Mouse (Mus musculus): ENCODE measurements around the gene Acvr1. TPM values are rescaled to one million over a fixed set of nuclear protein-coding genes. Genes with fewer than 3 reads are reported as not detected.

Acvr1 gene
- total RNA-seq (2023): 10 to 100 TPM; 13.0 to 14.5 TPM

GRCm38 (mm10) chr2:58567066-58567810 is at the start of gene Acvr1, which contains the start of gene Upp2:
Gene Acvr1, minus strand, starts transcription at chr2:58567157.
Gene Upp2, plus strand, starts transcription at chr2:58567298.

GRCm38 (mm10) chr2:58469816-58470215 is 97.1 kb downstream of the Acvr1 start, which contains the start of gene Gm17409:
Gene Gm17409, plus strand, starts transcription at chr2:58470116.

GRCm38 (mm10) chr2:58357414-58358131 is 209.4 kb downstream of the Acvr1 start, which contains the start of gene Acvr1c:
Gene Acvr1c, minus strand, starts transcription at chr2:58357895.

Other genes with a start within 250 kb of the Acvr1 start
- gene Acvr1c, start 209.3 kb downstream of the Acvr1 start, total RNA-seq (2023): not detected
- not detected for gene Gm17409, start 97.0 kb downstream of the Acvr1 start, total RNA-seq (2023)
- 1 to 10 TPM; 1.1 TPM for gene Upp2, start 141 bp upstream of the Acvr1 start, total RNA-seq (2023)